Mouse (Mus musculus) myocyte (in vitro differentiated cells): ENCODE results near the gene Pdrg1. TPM values are rescaled to one million over a fixed set of nuclear protein-coding genes. Genes with fewer than 3 reads are reported as not detected.

Experiments used
- H3K27me3 ChIP-seq: one replicate; pipeline ENCODE4 v1.6.1; 2011; ENCODE audit not compliant: control insufficient read depth, insufficient read depth, insufficient read length
- H3K36me3 ChIP-seq: one replicate; pipeline ENCODE4 v1.6.1; 2011; ENCODE audit not compliant: control insufficient read depth, insufficient read depth
- H3K4me2 ChIP-seq: one replicate; pipeline ENCODE4 v1.6.1; 2011; ENCODE audit warnings: low read depth, control low read depth
- H3K4me3 ChIP-seq: one replicate; pipeline ENCODE4 v1.5.1; 2011; ENCODE audit warnings: mild to moderate bottlenecking, control low read depth, moderate library complexity
- H3K79me2 ChIP-seq: one replicate; pipeline ENCODE4 v1.6.1; 2011; ENCODE audit not compliant: control insufficient read depth, insufficient read depth
- H3ac ChIP-seq: one replicate; pipeline ENCODE4 v1.6.1; 2011; ENCODE audit not compliant: control insufficient read depth, insufficient read length
- CEBPB ChIP-seq: IDR thresholded peaks from 2 replicates; pipeline ENCODE4 v1.6.1; 2011; ENCODE audit warnings: mild to moderate bottlenecking, moderate library complexity; ENCODE audit not compliant: poor library complexity, insufficient read depth, severe bottlenecking
- E2F4 ChIP-seq: IDR thresholded peaks from one replicate; pipeline ENCODE4 v1.6.1; 2011; ENCODE audit warnings: mild to moderate bottlenecking, control low read depth, moderate library complexity; ENCODE audit not compliant: insufficient read depth
- MAX ChIP-seq: IDR thresholded peaks from one replicate; pipeline ENCODE4 v1.6.1; 2011; ENCODE audit warnings: low read depth, mild to moderate bottlenecking, control low read depth
- MYOD1 ChIP-seq, 3 experiments: IDR thresholded peaks; one replicate each; pipeline ENCODE4 v1.6.1; 2011; ENCODE audit warnings: control low read depth in 2 of 3, low read depth in 2 of 3, mild to moderate bottlenecking in 2 of 3, moderate library complexity in 1 of 3; ENCODE audit not compliant: insufficient read length in 2 of 3, control insufficient read depth in 1 of 3
- MYOG ChIP-seq, 3 experiments: IDR thresholded peaks; one replicate each; pipeline ENCODE4 v1.6.1; 2011; ENCODE audit warnings: control low read depth in 2 of 3, low read depth in 2 of 3, mild to moderate bottlenecking in 2 of 3; ENCODE audit not compliant: insufficient read length in 2 of 3, control insufficient read depth in 1 of 3, insufficient read depth in 1 of 3
- POLR2A ChIP-seq: IDR thresholded peaks from one replicate; pipeline ENCODE4 v1.6.1; 2011; ENCODE audit warnings: low read depth, mild to moderate bottlenecking, control low read depth, moderate library complexity; ENCODE audit not compliant: insufficient read length
- POLR2AphosphoS2 ChIP-seq: IDR thresholded peaks from one replicate; pipeline ENCODE4 v1.6.1; 2011; ENCODE audit warnings: low read depth, control low read depth; ENCODE audit not compliant: insufficient read length
- REST ChIP-seq: IDR thresholded peaks from one replicate; pipeline ENCODE4 v1.6.1; 2011; ENCODE audit warnings: mild to moderate bottlenecking, control low read depth, moderate library complexity; ENCODE audit not compliant: insufficient read depth, insufficient read length
- SRF ChIP-seq: IDR thresholded peaks from one replicate; pipeline ENCODE4 v1.6.1; 2011; ENCODE audit warnings: low read depth; ENCODE audit not compliant: control insufficient read depth, insufficient read length
- TCF12 ChIP-seq: IDR thresholded peaks from one replicate; pipeline ENCODE4 v1.6.1; 2011; ENCODE audit warnings: mild to moderate bottlenecking, control low read depth; ENCODE audit not compliant: poor library complexity, insufficient read depth, severe bottlenecking
- TCF3 ChIP-seq: IDR thresholded peaks from one replicate; pipeline ENCODE4 v1.6.1; 2011; ENCODE audit warnings: low read depth, control low read depth; ENCODE audit not compliant: insufficient read length
- USF1 ChIP-seq: IDR thresholded peaks from one replicate; pipeline ENCODE4 v1.6.1; 2011; ENCODE audit warnings: low read depth, mild to moderate bottlenecking, control low read depth, moderate library complexity
- polyA plus RNA-seq: library from polyadenylated mRNA; unstranded; fragments of >200 nt; fragmentation: generic; extraction: Trizol; gene quantifications from one replicate; pipeline ENCODE4 v1.2.1, GENCODE M21; 2012; ENCODE audit warnings: missing spikeins

Gene Pdrg1
- polyA plus RNA-seq, 1 experiment = 79.6 TPM

DNA sequence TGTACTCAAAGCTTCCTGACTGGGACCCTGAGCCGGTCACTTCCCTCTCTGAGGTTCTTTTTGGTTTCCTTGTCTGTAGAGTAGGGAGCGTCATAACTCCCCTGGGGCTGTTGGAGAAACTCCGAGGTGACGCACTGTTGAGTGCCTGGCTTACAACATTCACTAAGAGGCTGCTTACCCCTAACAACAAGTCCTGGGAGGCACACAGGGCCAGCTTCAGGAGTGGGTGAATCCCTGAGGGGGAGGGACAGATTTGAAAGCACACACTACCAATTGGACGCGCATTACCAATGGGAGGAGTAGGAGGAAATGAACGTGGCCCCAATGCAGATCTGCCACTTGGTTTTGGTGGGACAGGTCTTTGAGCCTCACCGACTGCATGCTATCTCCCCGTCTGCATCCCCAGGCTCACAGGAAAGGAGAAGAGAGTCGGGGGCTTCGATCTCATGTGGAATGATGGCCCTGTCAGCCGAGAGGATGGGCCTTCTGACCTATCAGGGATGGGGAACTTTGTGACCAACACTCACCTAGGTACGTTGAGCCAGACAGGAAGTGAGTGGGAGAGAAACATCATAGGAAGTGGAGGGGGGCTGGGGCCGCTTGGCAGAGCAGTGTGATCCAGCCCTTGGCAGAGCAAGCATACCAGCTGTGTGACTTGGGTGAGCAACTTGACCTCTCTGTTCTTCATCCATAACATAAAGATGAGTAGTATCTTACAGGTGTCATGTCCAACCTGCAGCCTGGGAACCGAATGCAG, 12.6 kb downstream of the Pdrg1 start:
- no peak overlapping the region for H3K4me2 ChIP-seq
- H3K4me3 ChIP-seq = no peak overlapping the region
- H3K36me3 ChIP-seq = no peaks in the 10 kb centered on the region
- H3K79me2 ChIP-seq = no peaks in the 10 kb centered on the region
- H3ac ChIP-seq = no peak overlapping the region
- H3K27me3 ChIP-seq = peaks cover 23% of the 10 kb centered on the region
- TF ChIP-seq REST = no peak
- TF ChIP-seq MAX = no peak
- no peak for TF ChIP-seq E2F4
- TF ChIP-seq USF1 = no peak
- no peak for TF ChIP-seq TCF3
- no peak for TF ChIP-seq SRF
- no peak for TF ChIP-seq MYOG (IDR thresholded peaks at IDR 0.05; ENCODE audit: control insufficient read depth in 1 of 3, insufficient read depth in 1 of 3, insufficient read length in 2 of 3, low read depth in 2 of 3)
- no peak for TF ChIP-seq POLR2AphosphoS2
- no peak for TF ChIP-seq POLR2A

DNA sequence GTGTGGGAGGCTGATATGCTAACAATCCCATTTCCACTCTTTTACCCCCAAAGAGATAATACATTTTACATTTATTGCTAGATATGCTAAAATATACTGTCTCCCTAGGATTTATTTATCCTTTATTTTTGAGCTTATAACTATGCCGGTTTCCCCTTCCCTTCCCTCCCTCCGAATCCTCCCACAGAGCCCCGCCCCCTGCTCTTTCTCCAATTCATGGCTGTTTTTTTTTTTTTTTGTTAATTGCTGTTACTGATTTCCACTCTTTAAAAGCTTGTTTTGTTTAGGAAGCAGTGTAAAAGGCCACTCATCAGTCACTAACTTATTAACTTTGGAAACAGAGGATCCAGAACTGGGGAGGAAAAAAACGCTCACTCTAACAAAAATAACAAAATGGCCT, 18.2 kb downstream of the Pdrg1 start:
- Histone ChIP-seq H3K27me3 (peaks cover 28% of the 10 kb centered on the region), H3K4me2 (no peak overlapping the region), H3K36me3 (no peaks in the 10 kb centered on the region), H3K4me3 (no peak overlapping the region), H3K79me2 (no peaks in the 10 kb centered on the region), H3ac (no peak overlapping the region)
- TF ChIP-seq POLR2A (no peak), MAX (no peak), MYOD1 (IDR thresholded peaks at IDR 0.05; ENCODE audit: control insufficient read depth in 1 of 3, insufficient read length in 2 of 3, low read depth in 2 of 3) (no peak), POLR2AphosphoS2 (no peak), TCF3 (no peak), E2F4 (no peak), USF1 (no peak), SRF (no peak), REST (no peak), MYOG (IDR thresholded peaks at IDR 0.05; ENCODE audit: control insufficient read depth in 1 of 3, insufficient read depth in 1 of 3, insufficient read length in 2 of 3, low read depth in 2 of 3) (no peak), CEBPB (no peak), TCF12 (no peak)

GRCm38 (mm10) chr2:152991529-152991928, 23.7 kb downstream of the Pdrg1 start:
- Histone ChIP-seq H3K4me3 (no peak overlapping the region), H3K4me2 (no peak overlapping the region), H3K79me2 (no peaks in the 10 kb centered on the region), H3K27me3 (peaks cover 67% of the 10 kb centered on the region), H3ac (no peak overlapping the region), H3K36me3 (no peaks in the 10 kb centered on the region)
- no peak for TF ChIP-seq E2F4
- no peak for TF ChIP-seq TCF3
- no peak for TF ChIP-seq POLR2A
- no peak for TF ChIP-seq MYOD1 (IDR thresholded peaks at IDR 0.05; ENCODE audit: control insufficient read depth in 1 of 3, insufficient read length in 2 of 3, low read depth in 2 of 3)
- TF ChIP-seq MYOG (IDR thresholded peaks at IDR 0.05; ENCODE audit: control insufficient read depth in 1 of 3, insufficient read depth in 1 of 3, insufficient read length in 2 of 3, low read depth in 2 of 3) = no peak
- no peak for TF ChIP-seq CEBPB
- TF ChIP-seq USF1 = no peak
- TF ChIP-seq REST = no peak
- no peak for TF ChIP-seq TCF12

- TF ChIP-seq MAX = no peak
- no peak for TF ChIP-seq E2F4
- TF ChIP-seq CEBPB = no peak
- TF ChIP-seq SRF = no peak
- no peak for TF ChIP-seq POLR2AphosphoS2
- no peak for TF ChIP-seq TCF12
- TF ChIP-seq TCF3 = no peak
- TF ChIP-seq USF1 = no peak
- TF ChIP-seq MYOG (IDR thresholded peaks at IDR 0.05; ENCODE audit: control insufficient read depth in 1 of 3, insufficient read depth in 1 of 3, insufficient read length in 2 of 3, low read depth in 2 of 3) = no peak
- TF ChIP-seq MYOD1 (IDR thresholded peaks at IDR 0.05; ENCODE audit: control insufficient read depth in 1 of 3, insufficient read length in 2 of 3, low read depth in 2 of 3) = no peak
- no peak for TF ChIP-seq POLR2A
- no peak for TF ChIP-seq REST
- H3K79me2 ChIP-seq = no peaks in the 10 kb centered on the region
- H3K27me3 ChIP-seq = peaks cover 83% of the 10 kb centered on the region
- no peak overlapping the region for H3ac ChIP-seq
- no peak overlapping the region for H3K4me2 ChIP-seq
- H3K36me3 ChIP-seq = no peaks in the 10 kb centered on the region
- H3K4me3 ChIP-seq = no peak overlapping the region
Observed at GRCm38 (mm10) chr2:152985582-152985981, 29.6 kb downstream of the Pdrg1 start.

DNA sequence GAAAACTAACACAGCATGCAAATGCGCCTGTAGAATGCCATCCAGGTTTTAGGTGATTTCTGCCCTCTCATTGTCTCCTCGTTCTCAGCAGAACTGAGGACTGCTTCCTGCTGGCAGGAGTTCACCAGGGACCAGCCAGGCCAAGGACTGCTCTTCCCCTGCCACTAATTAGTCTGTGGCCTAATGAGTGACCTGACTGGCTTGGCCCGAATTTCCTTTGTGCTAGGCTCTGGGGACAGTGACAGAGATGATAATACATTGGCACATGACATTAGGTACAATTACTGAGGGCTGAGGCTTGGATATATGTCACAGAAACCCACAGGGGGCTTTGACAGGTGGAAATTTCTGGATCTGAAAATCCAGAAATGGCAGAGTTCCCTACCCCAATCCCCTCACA, 38.2 kb downstream of the Pdrg1 start:
- Histone ChIP-seq H3ac (no peak overlapping the region), H3K4me2 (no peak overlapping the region), H3K36me3 (no peaks in the 10 kb centered on the region), H3K4me3 (no peak overlapping the region), H3K79me2 (no peaks in the 10 kb centered on the region), H3K27me3 (peaks cover 72% of the 10 kb centered on the region)
- TF ChIP-seq MYOD1 (IDR thresholded peaks at IDR 0.05; ENCODE audit: control insufficient read depth in 1 of 3, insufficient read length in 2 of 3, low read depth in 2 of 3) (no peak), TCF3 (no peak), MYOG (IDR thresholded peaks at IDR 0.05; ENCODE audit: control insufficient read depth in 1 of 3, insufficient read depth in 1 of 3, insufficient read length in 2 of 3, low read depth in 2 of 3) (no peak), CEBPB (no peak), POLR2A (no peak), TCF12 (no peak), MAX (no peak), E2F4 (no peak), POLR2AphosphoS2 (no peak), USF1 (no peak), SRF (no peak), REST (no peak)
